Mouse (Mus musculus) frontal cortex, adult 2 months (tissue): ENCODE measurements at regions not wholly inside any gene's neighbourhood (a gene's known extent, or its start where the extent isn't known, plus 50 kb on each side); places are given as distances from the start of the nearest gene placed in this dataset.

Experiments used
- DNase-seq, 2 experiments: peaks; one replicate each; pipeline ENCODE4 v3.0.0; 2022; ENCODE audit warnings: low spot score in 1 of 2; ENCODE audit errors: extremely low spot score in 1 of 2

GRCm38 (mm10) chr7:136584361-136584760 is 310.1 kb upstream of the Mgmt start:
- DNase-seq: no peak

- no peak for DNase-seq
Observed at GRCm38 (mm10) chr7:136588491-136588890, 305.9 kb upstream of the Mgmt start.

- no peak for DNase-seq
Observed at GRCm38 (mm10) chr7:136590947-136591346, 303.5 kb upstream of the Mgmt start.

GRCm38 (mm10) chr7:136607278-136608120 is 286.9 kb upstream of the Mgmt start:
- no peak for DNase-seq

GRCm38 (mm10) chr7:136613496-136613895 is 280.9 kb upstream of the Mgmt start:
- DNase-seq: no peak

GRCm38 (mm10) chr7:136624496-136624895 is 269.9 kb upstream of the Mgmt start:
- peak in 1 of 2 experiments; percentile 3 for DNase-seq

- peak in 1 of 2 experiments; percentile 5 for DNase-seq
Observed at GRCm38 (mm10) chr7:136631089-136631488, 263.3 kb upstream of the Mgmt start.

- no peak for DNase-seq
Observed at GRCm38 (mm10) chr7:136640160-136640559, 254.3 kb upstream of the Mgmt start.

- no peak for DNase-seq
Observed at GRCm38 (mm10) chr7:136640771-136641170, 253.6 kb upstream of the Mgmt start.

GRCm38 (mm10) chr7:136649796-136650195 is 244.6 kb upstream of the Mgmt start:
- DNase-seq: no peak

- DNase-seq: no peak
Observed at GRCm38 (mm10) chr7:136659930-136660329, 234.5 kb upstream of the Mgmt start.

- DNase-seq: no peak
Observed at GRCm38 (mm10) chr7:136660401-136660800, 234.0 kb upstream of the Mgmt start.

GRCm38 (mm10) chr7:136664424-136665082 is 229.9 kb upstream of the Mgmt start:
- DNase-seq: no peak

GRCm38 (mm10) chr7:136665901-136666300 is 228.5 kb upstream of the Mgmt start:
- no peak for DNase-seq

GRCm38 (mm10) chr7:136666707-136667106 is 227.7 kb upstream of the Mgmt start:
- DNase-seq: no peak

GRCm38 (mm10) chr7:136670675-136671074 is 223.7 kb upstream of the Mgmt start:
- no peak for DNase-seq

GRCm38 (mm10) chr7:136674159-136674558 is 220.3 kb upstream of the Mgmt start:
- no peak for DNase-seq

GRCm38 (mm10) chr7:136675041-136675440 is 219.4 kb upstream of the Mgmt start:
- no peak for DNase-seq

- no peak for DNase-seq
Observed at GRCm38 (mm10) chr7:136676104-136676503, 218.3 kb upstream of the Mgmt start.

- DNase-seq: no peak
Observed at GRCm38 (mm10) chr7:136676987-136677545, 217.3 kb upstream of the Mgmt start.

GRCm38 (mm10) chr7:136689579-136689978 is 204.8 kb upstream of the Mgmt start:
- no peak for DNase-seq

GRCm38 (mm10) chr7:136706246-136706645 is 188.2 kb upstream of the Mgmt start:
- DNase-seq: no peak
